Mouse (Mus musculus) stomach, postnatal 0 days (tissue): ENCODE measurements around the gene Nbea.

Source experiments
- CTCF ChIP-seq: IDR thresholded peaks from 2 replicates; pipeline ENCODE4 v1.5.1; 2016; ENCODE audit warnings: antibody characterized with exemption, low read depth, mild to moderate bottlenecking, moderate library complexity
- EP300 ChIP-seq: optimal IDR thresholded peaks from 2 replicates; pipeline ENCODE3; 2016; ENCODE audit warnings: antibody characterized with exemption

DNA sequence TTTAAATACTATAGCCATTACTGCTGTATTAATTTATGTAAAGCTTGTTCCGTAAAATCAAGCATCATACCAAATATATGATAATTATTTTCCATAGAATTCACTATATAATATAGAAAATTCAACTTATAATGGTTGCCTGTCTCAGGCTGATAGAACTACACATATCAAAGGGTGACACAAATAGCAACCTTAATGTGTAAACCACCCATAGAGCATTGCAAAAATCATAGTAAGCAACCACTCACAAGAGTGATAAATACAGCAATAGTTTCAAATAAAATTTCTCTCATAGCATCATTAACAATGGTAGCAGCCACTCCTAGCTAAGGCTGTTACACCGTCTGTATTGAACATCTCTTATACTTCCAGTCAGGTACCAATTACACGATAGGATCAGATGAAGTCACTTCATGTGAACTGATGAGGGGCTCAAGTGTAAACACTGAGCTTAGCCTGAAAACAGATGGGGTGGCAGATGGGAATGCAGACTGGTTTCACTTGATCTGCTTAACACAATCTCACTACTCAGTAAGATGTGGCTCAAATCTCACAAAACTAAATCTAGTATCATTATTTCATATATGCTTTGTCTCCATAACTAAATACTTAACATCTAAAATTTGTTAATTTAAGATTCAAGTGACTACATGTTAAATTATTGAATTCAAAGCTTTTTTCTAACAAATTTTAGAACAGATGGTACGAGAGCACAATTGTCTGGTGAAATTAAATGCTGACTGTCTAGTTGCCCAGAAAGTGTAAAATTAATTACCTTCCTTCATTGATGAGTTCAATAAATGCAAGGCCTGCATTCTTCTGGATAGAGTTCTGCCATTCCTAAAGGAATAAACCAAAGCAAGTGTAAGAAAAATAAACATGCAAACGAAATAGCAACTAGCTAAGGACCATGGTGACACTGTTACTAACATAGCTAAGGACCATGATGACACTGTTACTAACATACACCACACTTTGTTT lies 310.3 kb downstream of the Nbea start:
- TF ChIP-seq CTCF (no peak), EP300 (no peak)
